Mouse (Mus musculus) embryonic fibroblast, embryonic 13.5 days (primary cell): ENCODE measurements at regions not wholly inside any gene's neighbourhood (a gene's known extent, or its start where the extent isn't known, plus 50 kb on each side); places are given as distances from the start of the nearest gene placed in this dataset.

Source experiments
- CTCF ChIP-seq: IDR thresholded peaks from 2 replicates; pipeline ENCODE4 v1.5.1; 2011; ENCODE audit warnings: mild to moderate bottlenecking, control low read depth, low read length, moderate library complexity, borderline replicate concordance; ENCODE audit not compliant: insufficient read depth
- POLR2A ChIP-seq: IDR thresholded peaks from 2 replicates; pipeline ENCODE4 v1.6.1; 2011; ENCODE audit warnings: low read depth, mild to moderate bottlenecking, control low read depth, low read length, moderate library complexity

DNA sequence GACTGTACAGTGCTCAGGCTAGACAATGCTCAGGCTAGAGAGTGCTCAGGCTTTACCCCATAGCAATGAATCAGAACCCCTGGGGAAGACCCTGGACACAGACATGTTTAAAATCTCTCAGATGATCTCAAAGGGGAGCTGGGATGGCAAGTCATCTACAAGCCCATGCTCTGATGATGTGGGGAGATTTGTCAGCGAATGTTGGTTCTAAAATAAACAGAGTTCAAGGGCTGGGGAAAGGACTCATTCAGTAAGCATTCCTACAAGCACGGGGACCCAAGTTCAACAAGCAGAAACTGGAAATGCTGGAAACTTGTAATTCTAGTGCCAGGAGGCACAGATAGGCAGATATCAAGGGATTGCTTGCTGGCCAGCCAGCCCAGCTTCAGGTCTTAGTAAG, 254.1 kb downstream of the Tcf7l2 start:
- TF ChIP-seq POLR2A (no peak), CTCF (no peak)
